Mouse (Mus musculus): ENCODE results near the gene Ptpn5.

DNA sequence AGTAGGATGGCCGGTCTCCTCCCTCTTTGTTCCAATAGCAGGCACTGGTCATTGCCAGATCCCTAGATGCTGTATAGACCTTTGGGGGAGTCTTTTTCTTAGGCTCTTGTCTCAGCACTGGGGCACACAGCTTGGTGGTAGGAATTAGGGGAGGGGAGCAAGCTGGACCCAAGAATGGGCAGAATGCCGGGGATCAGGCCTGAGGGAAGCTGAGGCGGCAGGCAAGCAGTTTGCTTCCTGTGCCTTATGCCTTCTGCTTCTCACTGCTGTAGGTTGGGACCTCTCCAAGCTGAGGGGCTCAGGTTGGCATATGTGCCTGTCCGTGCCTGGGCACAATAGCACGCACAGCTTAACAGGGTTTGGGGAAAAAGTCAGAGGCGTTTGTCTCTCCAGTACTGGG lies 57.3 kb downstream of the Ptpn5 start:
- TF ChIP-seq POLR2A (IDR thresholded peaks at IDR 0.05; ENCODE audit: borderline replicate concordance, insufficient read depth, low read length) = no peak
- no peak for TF ChIP-seq CTCF (IDR thresholded peaks at IDR 0.05; ENCODE audit: borderline replicate concordance, insufficient read depth, low read depth, low read length)

Data from cerebellum, adult 2 months (tissue).